Mouse (Mus musculus) heart, postnatal 0 days (tissue): ENCODE data around the gene Cdk19.

Experiments used
- CTCF ChIP-seq: IDR thresholded peaks from 2 replicates; pipeline ENCODE4 v1.5.1; 2016; ENCODE audit warnings: antibody characterized with exemption, control low read depth, low read depth
- EP300 ChIP-seq: IDR thresholded peaks from 2 replicates; pipeline ENCODE4 v1.6.1; 2016; ENCODE audit warnings: antibody characterized with exemption, low read depth

DNA sequence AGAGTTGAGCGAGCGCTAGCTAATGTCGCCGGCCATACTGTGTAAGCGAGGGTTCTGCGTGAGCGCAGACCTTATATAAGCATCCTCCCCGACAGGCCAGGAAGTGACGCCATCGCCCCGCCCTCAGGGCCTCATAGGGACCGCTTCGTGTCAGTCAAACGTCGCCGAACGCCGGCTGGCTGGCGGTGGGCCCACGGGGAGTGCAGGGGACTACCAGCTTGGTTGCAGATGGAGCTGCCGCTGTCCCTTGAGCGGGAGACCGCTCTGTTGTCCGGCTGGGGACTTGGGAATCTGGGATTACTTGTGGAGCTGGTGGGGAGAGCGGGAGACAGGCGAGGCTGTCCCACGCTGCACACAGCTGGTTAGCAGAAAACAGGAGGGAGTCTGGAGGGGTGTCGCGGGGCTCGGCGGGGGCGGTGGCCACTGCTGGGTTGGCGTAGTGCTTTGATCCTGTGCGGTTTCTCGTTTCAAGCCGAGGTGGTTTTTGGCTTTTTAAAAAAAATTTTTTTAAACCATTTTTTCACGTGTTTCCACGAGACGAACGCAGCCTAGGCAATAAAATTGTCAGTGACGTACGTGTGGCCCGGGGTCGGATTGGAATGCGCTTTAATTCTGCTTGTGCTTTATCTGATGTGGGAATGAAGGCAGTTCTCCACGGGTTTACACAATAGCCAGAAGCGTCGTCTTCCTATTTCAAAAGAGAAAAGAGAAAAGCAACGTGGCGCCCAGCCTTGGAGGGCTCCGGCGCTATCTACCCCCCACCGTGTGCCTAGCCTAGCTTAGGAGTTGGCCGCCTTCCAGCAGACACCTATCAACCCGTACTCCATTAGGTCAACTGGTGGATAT, 37.0 kb upstream of the Cdk19 start, which contains the start of gene Amd1:
- TF ChIP-seq EP300 (no peak), CTCF (no peak)
